Mouse (Mus musculus) CD4-positive helper T cell, adult 2 months (primary cell): Measurements from ENCODE around the gene St3gal4.
"Not testable (repeated sequence)": the region's sequence is repeated elsewhere in the genome, so short reads cannot be mapped to it uniquely, and the experiment has no call there.

Experiments used
- DNase-seq: peaks from one replicate; pipeline ENCODE4 v3.0.0-alpha.2; 2012; ENCODE audit warnings: low read depth, missing footprints, low spot score

St3gal4 gene

DNA sequence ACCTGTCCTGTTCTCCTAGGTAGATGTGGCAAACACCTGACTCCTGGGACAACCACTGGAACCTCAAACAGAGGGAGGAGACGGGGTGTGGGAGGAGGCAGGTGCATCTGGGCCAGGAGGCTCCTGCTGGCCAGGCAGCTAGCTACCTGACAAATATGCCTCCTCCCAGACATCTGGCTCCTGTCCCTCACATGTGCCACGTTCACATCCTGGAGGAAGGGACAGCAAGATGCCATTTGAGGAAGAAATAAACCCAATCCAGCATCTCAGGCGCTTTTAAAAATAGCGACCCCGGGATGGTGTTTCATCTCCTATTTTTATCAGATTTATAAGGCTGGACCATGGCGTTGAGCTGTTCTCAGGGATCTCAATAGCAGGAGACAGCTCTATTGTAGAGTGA is at the start of gene St3gal4:
TSS of gene St3gal4 (minus strand) at position 101 of the 400 bp plus-strand sequence.
- no peak for DNase-seq

DNA sequence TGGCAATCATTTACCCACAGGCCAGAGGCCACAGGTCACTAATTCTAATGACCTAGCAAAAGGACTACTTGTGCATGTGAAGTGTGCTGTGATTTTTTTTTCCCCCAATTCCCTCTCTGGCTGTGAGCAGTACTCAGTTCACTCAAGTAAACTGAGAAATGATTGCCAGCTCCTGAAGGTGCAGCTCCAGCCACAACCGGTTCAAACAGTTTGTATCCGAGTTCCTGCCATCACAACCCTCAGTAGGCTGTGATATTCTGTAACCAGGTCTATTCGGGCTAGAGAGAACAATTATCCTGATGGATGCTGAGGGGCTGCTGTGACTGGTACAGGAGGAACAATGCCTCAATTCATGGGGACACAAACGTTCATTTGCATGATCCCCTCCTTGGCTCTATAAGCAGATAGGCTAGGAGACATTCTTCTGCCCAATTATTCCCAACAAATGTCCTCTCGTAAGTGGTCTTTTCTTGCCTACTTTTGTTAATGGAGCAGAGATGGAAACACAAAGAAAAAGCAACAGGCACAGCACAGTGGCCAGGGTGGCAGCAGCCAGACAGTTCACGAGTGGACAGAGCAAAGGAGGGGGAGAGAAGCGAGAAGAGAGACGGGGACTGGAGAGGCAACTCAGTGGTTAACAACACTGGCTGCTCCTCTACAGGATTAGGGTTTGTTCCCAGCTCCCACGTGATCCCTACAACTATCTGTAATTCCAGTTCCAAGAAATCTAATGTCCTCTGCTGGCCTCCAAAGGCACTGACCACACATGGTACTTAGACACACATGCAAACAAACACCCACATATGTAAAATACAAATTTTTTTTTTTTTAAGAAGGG is 47.9 kb upstream of the St3gal4 start:
- DNase-seq, result no peak

DNA sequence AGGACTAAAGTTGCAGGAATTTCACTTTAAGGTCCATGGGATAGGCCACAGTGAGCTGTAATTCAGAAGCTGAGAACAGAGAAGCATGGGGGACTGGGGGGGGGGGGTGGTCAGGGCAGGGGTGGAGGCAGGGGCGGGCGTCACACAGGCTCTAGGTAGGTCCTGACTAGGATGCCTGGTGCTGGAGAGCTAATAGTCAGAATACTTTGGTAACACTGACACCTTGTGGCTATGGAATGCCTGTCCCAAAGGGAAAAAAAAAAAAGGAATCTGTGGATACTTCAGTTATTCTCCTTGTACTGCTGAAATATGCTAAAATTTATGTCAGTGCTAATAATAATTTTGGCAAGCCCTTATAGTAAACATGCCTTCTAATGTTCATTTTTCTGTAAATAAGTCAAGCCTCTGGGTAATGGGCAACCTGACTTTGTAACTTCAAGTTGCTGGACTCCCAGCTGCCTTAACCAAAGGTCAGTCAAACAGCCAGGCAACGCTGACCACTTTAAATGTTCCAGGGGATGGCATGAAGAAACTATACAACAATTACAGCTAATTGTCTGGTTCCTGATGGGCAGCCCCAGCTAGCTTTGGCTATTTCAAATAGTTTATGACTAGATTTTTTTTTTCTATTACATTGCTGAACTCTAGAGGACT is 47.2 kb upstream of the St3gal4 start:
- peak; percentile 23 for DNase-seq

DNA sequence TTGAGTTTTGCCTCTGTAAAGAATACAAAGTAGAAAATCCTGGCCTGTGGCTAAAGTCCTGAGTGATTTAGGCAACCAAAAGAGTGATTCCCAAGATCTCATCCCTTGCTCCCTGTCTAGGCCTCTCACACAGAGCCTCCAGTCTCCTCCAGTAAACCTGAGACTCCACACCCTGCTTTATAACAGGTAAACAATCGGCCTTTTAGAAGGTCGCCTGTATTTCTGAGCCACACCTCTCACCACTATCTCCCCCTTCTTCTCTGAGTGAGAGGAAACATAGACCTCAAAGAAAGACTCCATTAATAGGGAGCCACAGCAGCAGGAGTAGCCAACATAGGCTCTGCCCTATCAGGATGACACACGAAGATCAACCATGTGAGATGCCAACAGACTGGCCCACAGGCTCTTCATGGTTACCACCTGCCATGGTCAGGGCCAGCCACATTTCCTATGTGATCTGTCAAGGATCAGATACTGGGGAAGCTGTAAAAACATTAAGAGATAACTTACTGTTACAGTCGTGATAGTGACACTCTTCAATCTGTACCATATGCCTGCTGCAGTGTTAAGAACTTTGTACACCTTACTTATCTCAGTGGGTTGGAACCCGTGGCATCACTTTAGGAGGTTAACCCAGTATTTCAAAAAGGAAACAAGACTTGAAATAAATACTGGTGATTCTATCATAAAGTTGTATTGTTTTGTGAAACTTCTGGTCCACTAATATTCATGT is 45.2 kb upstream of the St3gal4 start:
- DNase-seq, result no peak

DNA sequence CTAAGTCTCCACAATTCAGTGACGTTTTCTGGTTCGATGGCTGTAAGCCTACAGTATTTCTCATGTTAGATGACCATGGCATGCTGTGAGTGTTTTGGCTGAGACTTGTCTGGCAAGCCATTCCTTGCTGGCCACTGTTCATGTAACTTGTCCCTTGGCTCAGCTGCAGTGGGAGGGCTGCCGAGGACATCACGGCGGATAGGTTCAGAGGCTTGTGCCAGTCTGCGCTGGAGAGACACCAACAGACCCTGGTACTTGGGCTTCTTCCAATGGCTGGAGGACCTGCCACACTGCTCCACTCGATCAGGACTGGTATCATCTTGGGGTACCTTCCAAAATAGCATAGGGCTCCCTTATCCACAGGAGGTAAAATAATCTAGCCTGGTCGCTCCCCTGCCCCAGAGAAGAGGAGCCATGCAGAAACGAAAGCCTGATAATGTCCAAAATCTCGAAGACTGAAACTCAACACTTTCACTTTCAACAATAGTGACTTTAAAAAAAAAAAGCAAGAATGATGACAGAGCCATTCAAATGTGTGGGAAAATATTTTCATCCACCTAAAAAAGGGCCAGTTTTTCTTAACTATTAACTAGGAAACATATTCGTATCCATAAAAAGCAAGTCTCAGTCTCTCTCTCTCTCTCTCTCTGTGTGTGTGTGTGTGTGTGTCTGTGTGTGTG is 44.1 kb upstream of the St3gal4 start:
- no peak for DNase-seq

DNA sequence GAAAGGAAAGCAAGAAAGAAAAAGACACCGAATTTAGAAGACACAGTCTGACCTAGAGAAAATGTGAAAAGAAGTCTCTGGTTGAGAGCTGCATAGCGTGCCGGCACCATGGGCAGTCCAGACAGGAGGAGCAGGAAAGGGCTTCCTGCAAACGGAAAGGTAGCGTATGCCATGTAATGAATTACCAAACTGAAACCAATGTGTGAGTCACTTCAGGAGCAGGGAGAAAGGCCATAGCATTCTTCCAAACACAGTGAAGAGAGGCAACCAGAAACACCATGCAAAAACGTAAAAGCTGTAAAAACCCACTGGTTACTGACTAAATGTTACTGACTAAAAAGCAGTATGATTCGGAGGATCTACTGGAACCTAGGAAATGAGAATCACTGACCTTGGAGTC is 42.7 kb upstream of the St3gal4 start:
- DNase-seq, result no peak

DNA sequence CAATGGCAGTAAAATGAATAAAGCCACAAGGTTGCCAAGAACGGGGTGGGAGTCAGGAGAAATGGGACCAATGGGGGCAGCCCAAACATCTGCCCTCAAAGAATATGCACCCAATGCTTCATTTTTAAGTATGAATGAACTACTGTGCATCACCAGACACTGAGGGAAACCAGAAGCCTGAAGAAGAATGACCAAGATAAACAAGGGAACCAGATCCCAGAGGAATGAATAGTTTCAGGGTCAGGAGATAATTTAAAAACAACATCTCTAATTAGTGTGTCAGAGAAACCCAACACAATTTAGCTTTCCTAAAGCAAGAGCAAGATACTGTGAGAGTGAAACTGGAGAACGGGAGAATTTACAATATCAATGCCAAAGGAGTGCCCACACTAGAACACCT is 41.6 kb upstream of the St3gal4 start:
- no peak for DNase-seq

DNA sequence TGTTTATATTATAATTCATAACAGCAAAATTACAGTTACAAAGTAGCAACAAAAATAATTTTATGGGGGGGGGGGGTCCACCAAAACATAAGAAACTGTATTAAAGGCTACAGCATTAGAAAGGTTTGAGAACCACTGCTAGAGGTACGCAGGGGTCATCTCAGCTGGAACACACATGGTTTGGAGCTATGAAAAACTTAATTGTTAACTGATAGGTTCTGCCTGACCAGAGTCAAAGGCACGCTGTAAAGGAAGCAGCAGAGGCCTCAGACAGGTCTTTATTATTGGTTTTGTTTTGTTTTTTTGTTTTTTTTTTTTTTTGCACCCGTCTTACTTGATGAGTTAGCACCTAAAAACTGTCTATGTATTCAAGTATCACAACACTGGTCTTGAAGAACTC is 39.4 kb upstream of the St3gal4 start:
- DNase-seq, result no peak

DNA sequence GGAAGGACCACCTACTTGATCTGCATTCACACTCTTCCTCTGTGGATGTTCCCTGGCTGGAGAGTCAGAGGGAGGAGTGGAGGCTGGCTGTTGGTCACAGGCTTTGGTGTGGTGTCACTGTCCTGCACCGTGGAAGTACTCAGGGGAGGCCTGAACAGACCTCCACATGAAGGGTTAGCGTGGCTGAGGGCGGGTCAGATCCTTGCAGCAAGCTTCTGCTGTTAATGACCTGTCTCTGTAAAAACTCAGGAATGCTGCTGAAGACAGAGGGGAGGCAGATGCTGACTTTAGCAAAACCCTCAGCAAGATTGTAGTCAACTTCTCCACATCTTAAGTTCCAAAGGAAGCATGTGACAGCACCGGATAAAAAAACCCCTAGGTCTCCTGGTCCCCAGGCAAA is 37.8 kb upstream of the St3gal4 start:
- DNase-seq, result no peak

DNA sequence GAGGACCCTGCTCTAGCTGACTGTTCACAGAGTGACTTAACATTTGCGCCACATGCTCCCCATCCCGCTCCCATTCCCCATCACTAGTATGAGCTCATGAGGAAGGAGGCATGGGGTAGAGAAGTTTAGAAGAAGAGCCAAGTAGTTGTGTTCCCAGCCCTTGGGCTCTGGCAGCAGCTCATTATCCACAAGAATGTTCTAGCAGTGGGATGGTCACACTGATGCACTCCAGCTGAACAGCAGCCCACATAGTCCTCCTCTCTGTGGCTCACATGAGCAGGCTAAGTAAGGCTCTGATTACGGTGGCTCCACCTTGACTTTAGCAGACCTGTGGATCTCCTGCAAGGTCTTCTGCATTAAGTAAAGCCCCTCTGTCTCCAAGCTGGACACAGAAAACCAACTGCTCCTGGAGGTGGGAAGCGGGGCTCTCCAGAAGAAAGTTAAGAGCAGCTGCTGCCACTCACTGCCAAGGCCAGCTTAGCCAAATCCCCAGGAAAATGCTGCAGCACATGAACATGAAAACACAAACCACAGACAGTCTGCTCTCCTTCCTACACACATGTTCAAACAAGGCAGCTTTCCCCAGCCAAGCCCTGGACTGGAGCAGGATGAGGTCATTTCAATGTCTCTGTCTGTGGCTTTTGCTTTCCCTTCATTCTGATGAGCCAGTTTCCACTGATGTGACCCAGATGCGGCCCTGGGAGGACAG is 37.1 kb upstream of the St3gal4 start:
- no peak for DNase-seq

DNA sequence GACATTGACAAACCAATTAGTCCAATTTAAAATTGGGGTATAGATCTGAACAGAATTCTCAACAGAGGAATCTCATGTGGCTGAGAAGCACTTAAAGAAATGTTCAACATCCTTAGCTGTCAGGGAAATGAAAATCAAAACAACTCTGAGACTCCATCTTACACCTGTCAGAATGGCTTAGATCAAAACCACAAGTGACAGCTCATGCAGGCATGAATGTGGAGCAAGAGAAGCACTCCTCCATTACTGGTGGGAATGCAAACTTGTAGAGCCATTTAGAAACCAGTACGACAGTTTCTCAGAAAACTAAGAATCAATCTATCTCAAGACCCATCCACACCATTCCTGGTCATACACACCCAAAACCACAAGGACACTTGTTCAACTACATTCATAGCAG is 33.9 kb upstream of the St3gal4 start:
- no peak for DNase-seq

DNA sequence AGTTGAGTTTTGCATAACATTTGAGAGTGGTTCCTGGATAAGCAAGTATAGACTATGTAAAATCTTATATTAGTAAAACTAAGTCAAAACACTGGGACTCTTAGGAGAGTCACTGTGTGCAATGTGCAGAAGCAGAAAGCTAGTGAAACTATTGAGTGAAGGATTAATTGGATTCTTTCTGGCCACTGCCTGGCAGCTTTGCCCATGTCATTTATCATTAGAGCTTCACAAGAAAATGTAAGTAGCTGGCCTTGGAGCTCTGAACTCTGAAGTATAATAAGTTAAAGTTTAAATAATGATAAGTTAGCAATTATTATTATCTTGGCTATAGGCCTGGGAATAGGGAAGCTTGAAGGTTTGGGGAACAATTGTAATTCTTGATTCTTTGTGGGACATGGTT is 29.8 kb upstream of the St3gal4 start:
- DNase-seq, result not testable (repeated sequence)

DNA sequence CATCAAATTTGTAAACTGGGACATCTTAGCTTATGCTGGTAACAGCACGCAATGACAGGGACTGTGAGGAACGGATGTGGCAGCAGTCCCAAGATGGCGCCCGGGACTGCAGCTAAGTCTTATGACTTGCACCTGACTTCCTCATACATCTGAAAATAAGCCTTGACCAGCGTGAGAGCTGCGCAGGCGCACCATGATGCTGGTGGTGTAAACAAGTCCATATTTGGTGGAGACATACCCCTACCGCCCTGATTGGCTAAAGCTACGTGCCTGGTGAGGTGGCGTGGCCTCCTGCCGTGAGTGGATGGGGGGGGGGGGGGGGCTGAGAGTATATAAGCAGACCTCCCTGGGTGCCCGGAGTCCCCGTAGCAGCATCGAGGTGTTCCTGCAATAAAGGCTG is 28.2 kb upstream of the St3gal4 start:
- DNase-seq, result not testable (repeated sequence)

DNA sequence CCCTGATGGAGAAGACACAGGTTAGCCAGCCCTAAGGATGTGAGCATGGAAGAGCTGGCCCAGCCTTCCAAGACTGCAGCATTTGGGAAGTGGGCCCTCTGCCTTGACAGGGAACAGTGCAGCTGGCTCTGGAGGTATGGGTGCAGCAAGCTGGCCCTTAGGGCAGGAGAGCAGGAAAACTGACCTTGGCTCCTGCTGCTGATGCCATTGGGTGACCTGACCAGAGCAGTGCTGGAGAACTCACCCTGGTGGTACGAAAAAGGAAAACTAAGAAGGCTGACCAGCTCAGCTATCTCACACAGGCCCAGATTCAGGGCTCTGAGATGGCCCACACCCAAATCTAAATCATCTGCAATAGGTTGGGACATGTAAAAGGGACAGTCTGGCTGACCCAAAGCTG is 26.8 kb upstream of the St3gal4 start:
- DNase-seq, result no peak

DNA sequence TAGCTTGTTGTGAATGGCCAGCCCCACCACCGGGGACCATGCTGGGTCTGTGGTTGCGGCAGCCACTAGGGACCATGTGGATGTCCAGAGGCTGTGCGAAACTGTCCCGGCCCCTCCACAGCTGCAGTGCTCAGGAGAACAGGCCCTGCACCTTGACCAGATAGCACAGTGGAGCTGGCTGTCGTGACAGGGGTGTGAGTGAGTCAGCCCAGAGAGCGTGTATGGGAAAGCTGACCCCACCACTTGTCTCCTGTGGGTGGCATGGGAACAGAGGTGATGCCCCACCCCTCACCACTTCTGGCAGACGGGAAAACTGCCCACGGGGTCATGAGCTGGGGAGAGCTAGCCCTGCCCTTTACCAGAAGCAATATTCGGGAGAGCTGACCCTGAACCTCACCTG is 26.1 kb upstream of the St3gal4 start:
- no peak for DNase-seq

DNA sequence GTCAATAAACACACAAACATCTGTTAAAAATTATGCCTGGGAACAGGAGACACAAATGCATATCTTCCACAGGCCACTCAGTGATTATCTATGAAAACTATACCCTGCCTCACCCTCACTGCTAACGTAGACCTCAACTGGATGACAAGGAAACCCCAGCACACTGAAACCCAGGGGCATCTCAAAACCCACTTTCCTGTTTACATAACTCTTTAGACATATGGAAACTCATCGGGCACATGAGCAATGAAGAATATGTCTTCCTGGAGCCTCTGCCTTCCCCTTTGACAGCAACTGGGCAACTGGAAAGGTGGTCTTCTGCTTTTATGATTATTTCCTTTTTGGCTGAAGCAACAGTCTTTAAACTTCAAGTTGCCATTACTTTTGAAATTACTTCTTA is 23.2 kb upstream of the St3gal4 start:
- DNase-seq, result no peak

DNA sequence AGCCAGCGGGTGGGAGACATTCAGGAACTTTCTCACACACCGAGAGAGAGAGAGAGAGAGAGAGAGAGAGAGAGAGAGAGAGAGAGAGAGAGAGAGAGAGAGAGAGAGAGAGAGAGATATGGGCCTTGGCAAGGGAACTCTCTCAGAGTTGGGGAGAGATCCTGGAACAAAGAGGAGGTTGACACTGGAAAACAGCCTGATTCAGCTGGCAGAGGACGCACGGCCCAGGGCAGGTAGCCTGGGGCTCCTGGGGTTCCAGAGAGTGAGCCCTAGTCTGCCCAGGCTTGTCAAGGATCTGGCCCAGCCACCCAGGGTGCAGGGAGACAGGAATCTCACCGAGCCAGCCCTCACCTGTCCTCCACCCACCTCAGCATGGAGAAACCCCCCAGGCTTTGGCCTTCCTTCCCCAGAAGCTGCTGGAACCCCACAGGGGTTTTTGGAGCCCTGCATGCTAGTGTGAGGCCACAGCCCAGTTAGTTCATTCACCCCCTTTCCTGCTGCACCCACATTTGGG is 20.2 kb upstream of the St3gal4 start:
- no peak for DNase-seq

DNA sequence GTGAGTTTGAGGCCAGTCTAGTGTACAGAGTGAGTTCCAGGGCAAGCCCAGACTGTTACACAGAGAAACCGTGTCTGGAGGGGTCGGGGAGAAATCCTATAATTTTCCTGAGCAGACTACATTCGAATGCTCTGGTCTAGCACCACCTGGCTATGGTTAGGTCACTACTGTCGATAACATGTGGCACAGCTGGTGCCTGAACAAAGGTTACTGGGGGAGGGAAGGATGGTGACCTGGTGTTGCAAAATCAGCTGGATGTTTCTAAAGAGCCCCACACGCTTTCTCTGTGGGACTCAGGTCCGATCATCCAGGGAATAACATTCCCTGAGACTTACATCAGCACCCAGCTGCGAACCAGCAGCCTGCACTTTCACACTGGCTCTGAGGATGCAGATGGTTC is 19.0 kb upstream of the St3gal4 start:
- DNase-seq, result no peak

DNA sequence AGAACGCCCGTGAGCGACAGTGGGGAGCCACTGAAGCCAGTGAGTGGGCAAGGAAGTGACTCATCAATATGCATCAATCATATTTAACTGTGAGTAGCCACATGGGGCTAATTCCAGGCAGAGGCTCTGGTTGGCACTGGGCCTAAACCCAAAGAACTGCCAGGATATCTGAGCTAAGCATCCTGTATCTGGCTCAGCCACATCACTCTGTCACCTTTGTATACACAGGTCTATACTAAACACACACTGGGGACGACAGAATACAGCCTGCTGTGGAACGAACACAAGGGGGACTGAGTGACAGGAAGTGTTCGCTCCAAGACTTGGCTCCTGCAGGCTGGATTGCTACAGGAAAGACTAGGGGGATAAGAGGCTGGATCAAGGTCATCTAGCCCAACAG is 16.5 kb upstream of the St3gal4 start:
- DNase-seq, result no peak

DNA sequence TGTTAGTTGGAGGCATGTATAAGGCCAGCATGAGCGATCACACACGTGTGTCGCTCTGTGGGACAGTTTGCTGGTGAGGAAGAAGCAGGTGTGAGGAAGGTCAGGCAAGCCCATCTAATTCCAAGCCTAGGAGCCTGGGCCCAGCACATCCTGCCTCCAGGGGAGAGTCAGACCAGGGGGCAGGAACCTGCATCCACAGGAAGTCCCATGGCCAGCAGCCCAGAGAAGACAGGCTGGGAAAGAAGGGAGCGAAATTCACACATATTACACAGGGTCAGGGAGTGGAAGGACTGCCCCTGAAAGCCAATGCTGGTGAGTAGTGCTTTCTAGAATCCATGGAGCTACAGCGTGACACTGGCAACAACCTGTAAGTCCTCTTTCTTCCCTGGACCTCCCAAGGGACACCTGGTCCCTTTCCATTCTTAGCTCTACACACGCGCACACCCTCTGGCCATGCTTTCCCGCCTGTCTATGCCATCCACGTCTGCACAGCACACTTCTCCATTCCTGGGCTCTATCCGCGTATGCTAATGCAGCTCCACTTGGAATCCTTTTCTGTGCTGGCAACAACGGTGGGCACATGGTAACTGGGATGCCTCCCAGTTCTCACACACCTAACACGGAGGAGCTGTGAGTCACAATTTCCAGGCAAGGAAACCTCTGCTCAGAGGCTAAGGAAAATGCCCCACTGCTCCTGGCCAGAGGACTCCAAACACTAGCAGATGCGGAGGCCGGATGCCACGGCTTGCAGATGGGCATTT is 12.7 kb upstream of the St3gal4 start:
- DNase-seq, result no peak
